Mouse (Mus musculus): ENCODE data around the gene Dcaf6. TPM values are rescaled to one million over a fixed set of nuclear protein-coding genes. Genes with fewer than 3 reads are reported as not detected.

Gene Dcaf6
- polyA plus RNA-seq, 1 experiment = not detected

DNA sequence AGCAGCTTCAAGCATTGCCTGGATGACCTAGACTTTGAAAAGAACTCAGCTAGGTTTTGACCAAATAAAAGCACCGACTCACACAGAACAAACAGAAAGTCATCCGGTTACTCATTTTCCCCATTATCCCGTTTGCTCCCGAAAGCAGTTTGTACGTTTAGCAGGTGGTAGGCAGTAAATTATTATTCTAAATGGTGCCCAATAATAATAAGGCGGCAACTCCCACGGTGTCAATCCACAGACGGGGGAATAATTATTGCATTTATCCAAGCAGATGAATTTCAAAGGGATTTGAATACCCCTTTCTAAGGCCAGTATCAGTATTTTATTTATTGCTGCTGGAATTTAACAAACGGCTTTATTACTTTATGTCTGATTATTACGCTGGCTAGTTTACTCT is 179.5 kb downstream of the Dcaf6 start:
- Histone ChIP-seq H3K4me1 (ENCODE audit: control insufficient read depth, insufficient read depth, low read length) (peaks cover 18% of the 10 kb centered on the region), H3K27ac (ENCODE audit: insufficient read depth, low read depth, low read length) (no peak overlapping the region), H3K4me3 (ENCODE audit: insufficient read depth, low read depth, low read length) (no peak overlapping the region)
- 18% methylated on average over 10 of the region's 10 CpGs for WGBS
- no peak for TF ChIP-seq POLR2A (IDR thresholded peaks at IDR 0.05; ENCODE audit: insufficient read depth, low read depth, low read length)
- TF ChIP-seq CTCF (IDR thresholded peaks at IDR 0.05; ENCODE audit: insufficient read depth, low read depth, low read length) = no peak

Other genes with a start within 250 kb of the Dcaf6 start
- gene Tiprl, start 223.5 kb downstream of the Dcaf6 start, polyA plus RNA-seq (2012; ENCODE audit: insufficient read depth, insufficient read length, low replicate concordance, missing spikeins) = not detected in 2 replicates
- gene Gpr161, start 164.7 kb downstream of the Dcaf6 start, polyA plus RNA-seq (2012; ENCODE audit: insufficient read depth, insufficient read length, low replicate concordance, missing spikeins) = not detected in 2 replicates
- gene Mpc2, start 162 bp upstream of the Dcaf6 start, polyA plus RNA-seq (2012; ENCODE audit: insufficient read depth, insufficient read length, low replicate concordance, missing spikeins) = not detected in 2 replicates
- gene Adcy10, start 24.7 kb upstream of the Dcaf6 start, polyA plus RNA-seq (2012; ENCODE audit: insufficient read depth, insufficient read length, low replicate concordance, missing spikeins) = not detected in 2 replicates
- not detected in 2 replicates for gene Mpzl1, start 174.1 kb upstream of the Dcaf6 start, polyA plus RNA-seq (2012; ENCODE audit: insufficient read depth, insufficient read length, low replicate concordance, missing spikeins)
- 138 and 395 TPM in 2 replicates for gene Rcsd1, start 249.3 kb upstream of the Dcaf6 start, polyA plus RNA-seq (2012; ENCODE audit: insufficient read depth, insufficient read length, low replicate concordance, missing spikeins)